Mouse (Mus musculus) hindbrain, embryonic 14.5 days (tissue): Measurements from ENCODE around the gene Tent4b. TPM values are rescaled to one million over a fixed set of nuclear protein-coding genes. Genes with fewer than 3 reads are reported as not detected.

Experiments used
- ATAC-seq: fragments of 200-750 bp; cut with Nextera tagmentation; 2 replicates; pipeline ENCODE4 v1.8.0; 2017; ENCODE audit warnings: moderate number of reproducible peaks, mild to moderate bottlenecking, moderate TSS enrichment, moderate library complexity; ENCODE audit not compliant: low FRiP score
- DNase-seq: peaks from one replicate; pipeline ENCODE4 v3.0.0-alpha.2; 2015; ENCODE audit warnings: low spot score
- H3K27ac ChIP-seq: fragments of 300-500 bp; sonication (generic); 2 replicates; pipeline ENCODE4 v1.5.1; 2014; ENCODE audit warnings: mild to moderate bottlenecking, moderate library complexity
- H3K27me3 ChIP-seq: fragments of 300-500 bp; sonication (generic); 2 replicates; pipeline ENCODE4 v1.6.1; 2014; ENCODE audit warnings: mild to moderate bottlenecking, low read length, mixed read lengths; ENCODE audit not compliant: control insufficient read depth, insufficient read depth
- H3K36me3 ChIP-seq: fragments of 300-500 bp; sonication (generic); replicated peaks from 2 replicates; pipeline ENCODE4 v1.6.1; 2014; ENCODE audit not compliant: control insufficient read depth, insufficient read depth
- H3K4me1 ChIP-seq: fragments of 300-500 bp; sonication (generic); replicated peaks from 2 replicates; pipeline ENCODE4 v1.6.1; 2014; ENCODE audit warnings: antibody characterized with exemption, low read length, mixed read lengths; ENCODE audit not compliant: control insufficient read depth, insufficient read depth
- H3K4me2 ChIP-seq: fragments of 300-500 bp; sonication (generic); replicated peaks from 2 replicates; pipeline ENCODE4 v1.6.1; 2014; ENCODE audit warnings: mild to moderate bottlenecking, moderate library complexity
- H3K4me3 ChIP-seq: fragments of 300-500 bp; sonication (generic); replicated peaks from 2 replicates; pipeline ENCODE4 v1.5.1; 2014; ENCODE audit warnings: mild to moderate bottlenecking, low read length
- H3K9ac ChIP-seq: fragments of 300-500 bp; sonication (generic); 2 replicates; pipeline ENCODE4 v1.6.1; 2014
- H3K9me3 ChIP-seq: fragments of 300-500 bp; sonication (generic); 2 replicates; pipeline ENCODE4 v1.6.1; 2016; ENCODE audit warnings: low read length; ENCODE audit not compliant: control insufficient read depth
- WGBS: fragments of 180-500 bp; shearing (Covaris S2); extraction: QIAGEN DNeasy Blood & Tissue Kit; methylation state at CpG from one replicate; pipeline ENCODE4 v1.1.7; 2014; 5-methylcytosine and 5-hydroxymethylcytosine counted together
- polyA plus RNA-seq: library from polyadenylated mRNA; unstranded; fragments of >200 nt; fragmentation: Nextera tagmentation; extraction: Ambion mirVana; gene quantifications from 2 replicates; pipeline ENCODE4 v1.2.1, GENCODE M21; 2014

The Tent4b gene
- polyA plus RNA-seq, 1 experiment from 2014 or later, result 17.1 TPM

GRCm38 (mm10) chr8:88283243-88284115, 84.5 kb downstream of the Tent4b start:
- DNase-seq (no peak), ATAC-seq (no peak)
- Histone ChIP-seq H3K4me3 (no peak overlapping the region), H3K9me3 (no peaks in the 10 kb centered on the region), H3K9ac (no peak overlapping the region), H3K27me3 (no peaks in the 10 kb centered on the region), H3K36me3 (no peaks in the 10 kb centered on the region), H3K27ac (no peak overlapping the region), H3K4me2 (no peak overlapping the region), H3K4me1 (no peaks in the 10 kb centered on the region)
- WGBS, result 82% methylated on average over 13 of the region's 13 CpGs

- 63% methylated on average over 7 of the region's 7 CpGs for WGBS
- H3K4me1 ChIP-seq, result no peaks in the 10 kb centered on the region
Observed at GRCm38 (mm10) chr8:88284738-88285137, 85.7 kb downstream of the Tent4b start.

GRCm38 (mm10) chr8:88285469-88286356, 86.7 kb downstream of the Tent4b start:
- no peak overlapping the region for H3K27ac ChIP-seq
- H3K4me3 ChIP-seq, result no peak overlapping the region
- no peak for ATAC-seq
- no peaks in the 10 kb centered on the region for H3K4me1 ChIP-seq
- H3K4me2 ChIP-seq, result no peak overlapping the region
- WGBS, result 87% methylated on average over 8 of the region's 8 CpGs
- H3K36me3 ChIP-seq, result no peaks in the 10 kb centered on the region
- H3K27me3 ChIP-seq, result no peaks in the 10 kb centered on the region
- H3K9ac ChIP-seq, result no peak overlapping the region
- no peak for DNase-seq
- H3K9me3 ChIP-seq, result no peaks in the 10 kb centered on the region

More at GRCm38 (mm10) chr8:88284738-88285137, 85.7 kb downstream of the Tent4b start:
- Histone ChIP-seq H3K4me3 (no peak overlapping the region), H3K9ac (no peak overlapping the region), H3K4me2 (no peak overlapping the region), H3K27ac (no peak overlapping the region), H3K9me3 (no peaks in the 10 kb centered on the region), H3K36me3 (no peaks in the 10 kb centered on the region), H3K27me3 (no peaks in the 10 kb centered on the region)
- ATAC-seq (no peak), DNase-seq (no peak)

- no peak overlapping the region for H3K4me2 ChIP-seq
- H3K4me1 ChIP-seq, result no peaks in the 10 kb centered on the region
- WGBS, result 88% methylated on average over 14 of the region's 14 CpGs
- H3K27ac ChIP-seq, result no peak overlapping the region
- no peaks in the 10 kb centered on the region for H3K9me3 ChIP-seq
- H3K4me3 ChIP-seq, result no peak overlapping the region
- no peak for DNase-seq
- no peaks in the 10 kb centered on the region for H3K36me3 ChIP-seq
- H3K9ac ChIP-seq, result no peak overlapping the region
- no peaks in the 10 kb centered on the region for H3K27me3 ChIP-seq
- ATAC-seq, result no peak
Observed at GRCm38 (mm10) chr8:88286421-88286960, 87.5 kb downstream of the Tent4b start.

- no peaks in the 10 kb centered on the region for H3K36me3 ChIP-seq
- 62% methylated on average over 12 of the region's 12 CpGs for WGBS
Observed at GRCm38 (mm10) chr8:88288622-88289242, 89.7 kb downstream of the Tent4b start.

GRCm38 (mm10) chr8:88289901-88290300, 90.9 kb downstream of the Tent4b start:
- no peak for DNase-seq
- Histone ChIP-seq H3K4me2 (no peak overlapping the region), H3K4me3 (no peak overlapping the region), H3K9me3 (no peaks in the 10 kb centered on the region), H3K9ac (no peak overlapping the region), H3K27me3 (no peaks in the 10 kb centered on the region), H3K36me3 (no peaks in the 10 kb centered on the region), H3K4me1 (no peaks in the 10 kb centered on the region), H3K27ac (no peak overlapping the region)
- WGBS, result 87% methylated on average over 1 of the region's 1 CpGs
- no peak for ATAC-seq

More at GRCm38 (mm10) chr8:88288622-88289242, 89.7 kb downstream of the Tent4b start:
- H3K4me3 ChIP-seq, result no peak overlapping the region
- no peak overlapping the region for H3K4me2 ChIP-seq
- no peak for ATAC-seq
- H3K9ac ChIP-seq, result no peak overlapping the region
- H3K27ac ChIP-seq, result no peak overlapping the region
- H3K27me3 ChIP-seq, result no peaks in the 10 kb centered on the region
- DNase-seq, result no peak
- no peaks in the 10 kb centered on the region for H3K4me1 ChIP-seq
- no peaks in the 10 kb centered on the region for H3K9me3 ChIP-seq

GRCm38 (mm10) chr8:88290326-88291304, 91.6 kb downstream of the Tent4b start:
- Histone ChIP-seq H3K9me3 (no peaks in the 10 kb centered on the region), H3K4me2 (no peak overlapping the region), H3K36me3 (no peaks in the 10 kb centered on the region), H3K4me3 (no peak overlapping the region), H3K9ac (no peak overlapping the region), H3K27me3 (no peaks in the 10 kb centered on the region), H3K4me1 (no peaks in the 10 kb centered on the region), H3K27ac (no peak overlapping the region)
- DNase-seq (no peak), ATAC-seq (no peak)
- 83% methylated on average over 13 of the region's 13 CpGs for WGBS

GRCm38 (mm10) chr8:88291305-88291690, 92.3 kb downstream of the Tent4b start:
- no peaks in the 10 kb centered on the region for H3K36me3 ChIP-seq
- H3K9me3 ChIP-seq, result no peaks in the 10 kb centered on the region
- no peak overlapping the region for H3K27ac ChIP-seq
- H3K4me3 ChIP-seq, result no peak overlapping the region
- ATAC-seq, result no peak
- H3K27me3 ChIP-seq, result no peaks in the 10 kb centered on the region
- H3K4me2 ChIP-seq, result no peak overlapping the region
- H3K4me1 ChIP-seq, result no peaks in the 10 kb centered on the region
- no peak for DNase-seq
- 89% methylated on average over 11 of the region's 11 CpGs for WGBS
- no peak overlapping the region for H3K9ac ChIP-seq
